Mouse (Mus musculus): ENCODE data around the gene Dgkq. TPM values are rescaled to one million over a fixed set of nuclear protein-coding genes. Genes with fewer than 3 reads are reported as not detected.
"Not testable (repeated sequence)": the region's sequence is repeated elsewhere in the genome, so short reads cannot be mapped to it uniquely, and the experiment has no call there.

Dgkq gene
- total RNA-seq, 1 experiment from 2014 or later, result 18.9 TPM

DNA sequence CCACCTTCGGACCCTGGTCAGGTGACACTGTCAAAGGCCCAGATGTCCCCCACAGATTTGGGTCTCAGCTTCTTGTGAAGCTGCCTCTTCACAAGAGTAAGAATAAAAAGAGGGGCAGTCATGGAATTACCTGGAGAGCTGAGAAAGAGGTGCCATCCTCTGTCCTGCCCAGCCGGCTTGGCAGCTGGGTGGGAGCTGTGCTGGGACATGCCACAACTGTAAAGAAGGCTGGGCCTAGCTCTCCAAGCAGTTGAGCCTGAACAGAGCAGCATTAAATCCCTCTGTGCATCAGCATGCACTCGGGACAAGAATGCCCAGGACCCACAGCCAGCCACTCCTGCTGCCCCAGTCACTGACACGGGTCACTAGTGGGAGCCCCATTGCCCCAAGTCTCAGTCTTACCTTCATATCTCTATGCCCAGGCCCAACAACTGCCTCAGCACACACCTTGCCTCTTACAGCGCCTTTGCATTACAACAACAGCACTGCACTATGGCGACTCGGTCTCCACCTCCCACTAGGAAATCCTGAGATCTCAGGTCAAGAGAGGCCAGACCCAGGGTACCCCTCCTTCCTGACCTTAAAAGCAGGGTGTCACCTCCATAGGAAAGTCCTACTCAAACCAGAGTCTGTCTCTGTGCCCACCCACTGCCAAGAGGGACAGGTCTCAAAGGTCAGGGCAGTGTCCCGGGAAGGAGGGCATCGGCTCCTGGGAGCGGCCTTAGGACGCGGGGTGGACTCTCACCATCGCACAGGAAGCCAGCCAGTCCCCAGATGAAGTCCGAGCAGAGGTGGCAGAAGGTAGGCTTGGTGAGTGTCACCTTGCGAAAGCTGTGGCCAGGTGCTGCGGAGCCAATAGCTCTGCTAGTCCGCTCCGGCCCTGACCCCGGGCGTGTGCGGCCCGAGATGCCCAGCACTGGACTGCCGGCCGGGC, 9.5 kb downstream of the Dgkq start, which contains the start of gene Idua:
Idua (plus strand) TSS at position 634 of the 934 bp plus-strand sequence.
- ATAC-seq (ENCODE audit: extremely low read depth, insufficient number of reproducible peaks, low FRiP score, poor library complexity, severe bottlenecking), result no peak

- ATAC-seq (ENCODE audit: extremely low read depth, insufficient number of reproducible peaks, low FRiP score, poor library complexity, severe bottlenecking), result no peak
Observed at GRCm38 (mm10) chr5:108658611-108659010, 10.9 kb downstream of the Dgkq start.

- ATAC-seq (ENCODE audit: extremely low read depth, insufficient number of reproducible peaks, low FRiP score, poor library complexity, severe bottlenecking), result no peak
Observed at GRCm38 (mm10) chr5:108657406-108657805, 12.1 kb downstream of the Dgkq start.

GRCm38 (mm10) chr5:108655891-108656650, 13.4 kb downstream of the Dgkq start:
- ATAC-seq (ENCODE audit: extremely low read depth, insufficient number of reproducible peaks, low FRiP score, poor library complexity, severe bottlenecking), result no peak

DNA sequence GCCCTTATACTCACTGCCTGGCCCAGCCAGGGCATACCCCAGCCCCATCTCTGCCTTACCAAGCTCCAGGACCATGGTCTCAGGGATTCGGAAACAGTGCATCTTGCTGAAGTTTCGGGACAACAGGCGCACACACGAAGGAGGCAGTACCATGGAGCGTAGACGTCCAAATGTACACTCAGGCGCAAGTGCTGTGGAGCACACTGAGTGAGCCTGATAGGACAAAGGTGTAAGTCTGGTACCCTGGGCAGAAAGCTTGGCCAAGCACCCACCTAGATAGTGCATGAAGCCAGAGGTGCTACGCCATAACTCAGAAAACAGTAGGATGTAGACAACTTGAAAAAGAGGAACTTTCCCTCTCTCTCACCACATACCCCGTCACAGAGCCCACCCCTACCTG, 14.1 kb downstream of the Dgkq start:
- ATAC-seq (ENCODE audit: extremely low read depth, insufficient number of reproducible peaks, low FRiP score, poor library complexity, severe bottlenecking), result no peak

DNA sequence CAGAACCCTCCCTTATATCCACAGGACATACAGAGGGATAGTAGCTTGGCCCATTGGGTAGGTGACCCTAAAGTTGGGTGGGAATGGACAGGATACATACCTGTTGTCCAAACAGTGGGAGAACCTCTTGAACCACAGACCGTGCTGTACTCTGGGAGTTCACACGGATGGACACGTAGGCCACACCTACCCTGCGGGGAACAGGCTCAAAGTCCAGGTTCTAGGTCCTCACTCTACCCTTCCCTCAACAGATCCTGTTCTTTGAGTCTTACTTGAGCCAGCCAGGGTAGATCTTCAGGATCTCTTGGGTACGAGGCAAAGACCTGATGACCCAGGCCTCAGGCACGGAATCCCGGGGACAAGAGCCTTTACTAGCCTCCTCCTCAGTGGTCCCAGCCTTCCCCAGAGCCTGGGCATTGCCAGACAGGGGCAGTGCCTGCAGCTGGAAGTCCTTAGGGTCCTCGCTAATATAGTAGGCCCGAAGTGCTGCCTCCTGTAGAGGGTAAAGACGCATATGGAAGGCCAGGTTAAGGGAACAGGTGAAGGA, 15.0 kb downstream of the Dgkq start:
- ATAC-seq (ENCODE audit: extremely low read depth, insufficient number of reproducible peaks, low FRiP score, poor library complexity, severe bottlenecking), result no peak

DNA sequence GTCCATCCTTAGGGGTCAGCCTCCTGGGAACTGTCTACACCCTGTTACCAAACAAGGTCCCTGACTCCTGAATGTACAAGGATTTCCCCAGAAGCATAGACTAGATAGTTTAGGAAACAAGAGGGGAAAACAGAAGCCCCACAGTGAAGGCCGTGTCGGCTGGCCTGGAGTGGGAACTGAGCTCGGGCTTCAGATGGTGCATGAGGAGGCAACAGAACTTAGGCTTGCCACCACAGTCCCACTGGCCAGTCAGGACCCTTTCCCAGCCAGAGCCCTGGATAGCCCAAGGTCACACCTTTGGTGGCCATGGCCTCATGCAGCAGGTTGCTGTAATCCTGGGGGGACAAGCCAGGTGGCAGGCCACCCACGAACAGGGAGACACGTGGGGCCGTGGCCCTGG, 16.1 kb downstream of the Dgkq start:
- no peak for ATAC-seq (ENCODE audit: extremely low read depth, insufficient number of reproducible peaks, low FRiP score, poor library complexity, severe bottlenecking)

GRCm38 (mm10) chr5:108651823-108652222, 17.6 kb downstream of the Dgkq start:
- ATAC-seq (ENCODE audit: extremely low read depth, insufficient number of reproducible peaks, low FRiP score, poor library complexity, severe bottlenecking), result peak; percentile 72

GRCm38 (mm10) chr5:108651136-108651720, 18.2 kb downstream of the Dgkq start:
- no peak for ATAC-seq (ENCODE audit: extremely low read depth, insufficient number of reproducible peaks, low FRiP score, poor library complexity, severe bottlenecking)

GRCm38 (mm10) chr5:108650341-108650740, 19.1 kb downstream of the Dgkq start:
- no peak for ATAC-seq (ENCODE audit: extremely low read depth, insufficient number of reproducible peaks, low FRiP score, poor library complexity, severe bottlenecking)

DNA sequence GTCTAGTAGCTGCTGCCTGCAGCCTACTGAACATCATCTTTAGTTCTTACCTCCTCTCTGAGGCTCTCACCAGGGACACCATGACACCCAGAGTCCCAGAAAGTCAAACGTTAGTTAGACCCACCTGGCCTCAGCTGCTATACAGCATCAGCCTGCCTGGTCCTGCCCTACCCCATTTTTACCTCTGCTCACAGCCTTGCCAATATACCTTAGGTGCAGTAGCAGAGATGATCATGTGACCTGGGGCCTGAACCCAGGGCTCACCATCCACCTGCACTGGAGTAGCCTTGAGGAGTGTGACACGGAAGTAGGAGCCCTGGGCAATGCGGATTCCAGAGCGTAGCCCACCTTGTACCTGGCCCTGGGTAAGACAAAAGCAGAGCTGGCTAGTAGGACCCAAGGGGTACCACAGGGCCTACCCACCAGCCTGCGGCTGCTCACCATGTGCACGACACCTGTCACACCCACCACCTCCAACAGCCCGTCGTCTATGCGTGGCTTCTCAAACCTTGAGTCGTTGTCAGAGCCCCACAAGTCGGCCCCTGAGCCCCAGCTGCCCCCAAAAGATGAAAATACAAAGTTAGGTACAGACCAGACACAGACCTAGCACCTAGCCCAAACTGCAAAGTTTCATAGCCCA, 20.4 kb downstream of the Dgkq start:
- ATAC-seq (ENCODE audit: extremely low read depth, insufficient number of reproducible peaks, low FRiP score, poor library complexity, severe bottlenecking), result no peak

- no peak for ATAC-seq (ENCODE audit: extremely low read depth, insufficient number of reproducible peaks, low FRiP score, poor library complexity, severe bottlenecking)
Observed at GRCm38 (mm10) chr5:108647820-108648465, 21.5 kb downstream of the Dgkq start.

GRCm38 (mm10) chr5:108647311-108647710, 22.2 kb downstream of the Dgkq start:
- ATAC-seq (ENCODE audit: extremely low read depth, insufficient number of reproducible peaks, low FRiP score, poor library complexity, severe bottlenecking), result no peak

DNA sequence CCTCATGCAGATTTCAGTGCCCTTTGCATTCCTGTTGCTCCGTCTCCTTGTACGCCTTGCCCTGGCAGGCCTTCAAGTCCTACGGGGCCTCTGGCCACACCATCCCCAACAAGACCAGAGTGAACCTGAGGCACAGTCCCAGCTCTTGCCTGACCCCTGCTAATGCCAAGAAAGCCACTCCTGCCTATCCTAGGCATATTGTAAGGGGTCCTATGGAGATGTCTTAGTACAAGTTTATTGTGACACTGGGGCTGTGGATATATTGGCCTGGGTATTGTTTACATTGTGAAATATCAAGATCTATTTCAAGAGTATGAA, 23.2 kb downstream of the Dgkq start:
- ATAC-seq (ENCODE audit: extremely low read depth, insufficient number of reproducible peaks, low FRiP score, poor library complexity, severe bottlenecking), result no peak

DNA sequence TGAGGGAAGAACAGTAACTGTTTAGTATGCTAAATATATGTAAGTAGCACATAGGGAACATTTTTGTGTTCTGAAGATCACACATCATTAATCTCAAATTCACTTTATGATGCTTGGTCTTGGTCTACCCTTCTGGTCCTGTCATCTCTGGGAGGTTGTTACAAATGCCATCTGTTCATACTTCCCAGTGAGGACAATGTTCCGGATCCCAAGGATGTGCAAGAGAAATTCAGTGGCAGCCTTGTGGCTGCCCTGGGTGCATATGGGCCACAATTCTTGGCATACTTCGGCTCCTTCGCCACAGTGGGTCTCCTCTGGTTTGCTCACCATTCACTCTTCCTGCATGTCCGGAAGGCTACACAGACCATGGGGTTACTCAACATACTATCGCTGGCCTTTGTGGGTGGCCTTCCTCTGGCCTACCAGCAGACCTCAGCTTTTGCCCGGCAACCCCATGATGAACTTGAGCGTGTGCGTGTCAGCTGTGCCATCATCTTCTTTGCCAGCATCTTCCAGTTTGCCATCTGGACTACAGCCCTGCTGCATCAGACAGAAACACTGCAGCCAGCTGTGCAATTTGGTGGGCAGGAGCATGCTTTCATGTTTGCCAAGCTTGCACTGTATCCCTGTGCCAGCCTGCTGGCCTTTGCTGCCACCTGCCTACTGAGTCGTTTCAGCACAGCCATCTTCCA, 23.7 kb downstream of the Dgkq start:
- ATAC-seq (ENCODE audit: extremely low read depth, insufficient number of reproducible peaks, low FRiP score, poor library complexity, severe bottlenecking), result no peak

- no peak for ATAC-seq (ENCODE audit: extremely low read depth, insufficient number of reproducible peaks, low FRiP score, poor library complexity, severe bottlenecking)
Observed at GRCm38 (mm10) chr5:108643674-108644073, 25.8 kb downstream of the Dgkq start.

DNA sequence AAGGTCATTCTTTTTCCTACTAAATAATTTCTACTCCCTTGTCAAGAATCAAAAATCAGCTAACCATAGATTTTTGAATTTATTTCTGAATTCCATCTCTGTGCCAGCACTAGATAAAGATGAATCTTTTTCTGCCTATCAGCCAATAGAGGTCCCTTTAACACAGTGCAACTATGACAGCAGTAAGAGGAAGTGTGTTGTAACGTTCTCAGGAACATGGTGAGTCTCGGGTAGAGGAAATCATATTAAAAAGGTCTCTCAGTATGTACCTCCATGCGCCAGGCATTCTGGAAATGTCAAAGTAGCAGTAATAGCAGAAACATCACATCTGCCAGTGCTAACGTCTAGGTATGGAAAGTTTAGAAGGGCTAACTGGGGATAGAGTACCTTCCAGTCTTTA, 33.3 kb downstream of the Dgkq start:
- ATAC-seq (ENCODE audit: extremely low read depth, insufficient number of reproducible peaks, low FRiP score, poor library complexity, severe bottlenecking), result peak; percentile 70

DNA sequence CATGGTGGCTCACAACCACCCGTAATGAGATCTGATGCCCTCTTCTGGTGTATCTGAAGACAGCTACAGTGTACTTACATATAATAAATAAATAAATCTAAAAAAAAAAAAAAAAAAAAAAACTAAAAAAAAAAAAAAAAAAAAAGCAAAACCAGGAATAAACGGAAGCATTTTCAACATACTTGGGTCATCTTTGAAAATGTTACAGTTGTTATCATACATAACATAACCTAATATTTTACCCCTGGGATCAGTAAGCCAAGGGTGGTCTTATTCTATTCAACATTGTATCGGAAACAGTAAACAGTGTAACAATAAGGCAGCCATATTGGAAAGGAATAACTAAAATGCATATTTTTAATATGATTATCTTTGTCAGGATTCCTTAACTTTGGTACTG, 35.4 kb downstream of the Dgkq start:
- ATAC-seq (ENCODE audit: extremely low read depth, insufficient number of reproducible peaks, low FRiP score, poor library complexity, severe bottlenecking), result not testable (repeated sequence)

Measured in neutrophil, adult 5-6 weeks (primary cell).